Mouse (Mus musculus): Measurements from ENCODE around the gene Cd2bp2. TPM values are rescaled to one million over a fixed set of nuclear protein-coding genes. Genes with fewer than 3 reads are reported as not detected.

Gene Cd2bp2
- polyA plus RNA-seq, 1 experiment = 67.2 TPM

DNA sequence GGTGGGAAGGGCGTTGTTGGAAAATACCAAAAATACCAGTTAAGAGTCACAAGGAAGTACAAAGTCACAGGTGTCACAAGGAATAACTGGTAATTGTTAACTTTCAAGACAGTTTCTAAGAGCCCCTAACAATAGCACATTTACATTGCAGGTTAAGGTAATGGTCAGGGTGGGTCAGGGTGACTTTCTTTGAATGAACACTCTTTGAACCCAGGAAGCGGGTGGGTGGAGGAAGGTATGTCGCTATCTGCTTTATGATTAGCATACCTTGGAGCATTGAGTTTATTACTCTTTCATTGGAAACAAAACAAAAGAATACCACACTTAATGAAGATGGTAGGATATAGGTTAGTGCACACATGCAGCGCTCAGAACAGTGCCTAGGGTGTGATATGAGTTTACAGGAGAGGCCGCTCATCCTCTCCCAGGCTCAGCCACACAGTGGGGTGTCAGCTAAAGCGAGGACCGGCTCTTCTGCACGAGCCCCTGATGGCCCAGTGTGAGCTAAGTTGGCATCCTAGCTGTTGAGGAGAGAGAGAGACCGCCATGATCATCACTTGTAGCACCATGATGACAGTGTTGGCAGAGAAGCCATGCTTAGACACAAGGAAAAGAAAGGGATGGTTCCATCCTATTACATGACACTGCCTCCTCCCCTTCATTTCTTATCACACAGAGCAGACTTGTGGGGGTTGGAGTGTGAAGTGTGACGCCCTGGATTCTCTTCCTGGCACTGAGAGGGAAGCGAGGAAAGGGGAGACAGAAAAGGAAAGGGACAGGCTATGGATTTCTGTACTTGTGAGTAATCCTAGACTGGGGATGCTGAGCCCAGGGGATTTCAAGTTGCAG lies 29.5 kb upstream of the Cd2bp2 start:
- H3K27me3 ChIP-seq (ENCODE audit: control insufficient read depth, insufficient read depth, low read length) = no peaks in the 10 kb centered on the region
- no peak overlapping the region for H3K27ac ChIP-seq (ENCODE audit: control insufficient read depth, insufficient read depth, low read length)
- DNase-seq = no peak
- H3K4me1 ChIP-seq (replicated peaks; ENCODE audit: control insufficient read depth, insufficient read depth, low read length) = peaks cover 16% of the 10 kb centered on the region
- H3K4me3 ChIP-seq (ENCODE audit: control insufficient read depth, insufficient read depth, low read length) = no peak overlapping the region
- TF ChIP-seq POLR2A (IDR thresholded peaks at IDR 0.05; ENCODE audit: control insufficient read depth, extremely low read depth, insufficient read depth, low read length, poor library complexity) (no peak), CTCF (IDR thresholded peaks at IDR 0.05; ENCODE audit: borderline replicate concordance, control insufficient read depth, extremely low read depth, insufficient read depth, low read length, poor library complexity) (no peak)
- WGBS = 96% methylated on average over 11 of the region's 11 CpGs
- 0 out of 2 replicates have a peak, but pooled peaks cover 5% of the 10 kb centered on the region for H3K36me3 ChIP-seq (ENCODE audit: control insufficient read depth, insufficient read depth, low read length)

DNA sequence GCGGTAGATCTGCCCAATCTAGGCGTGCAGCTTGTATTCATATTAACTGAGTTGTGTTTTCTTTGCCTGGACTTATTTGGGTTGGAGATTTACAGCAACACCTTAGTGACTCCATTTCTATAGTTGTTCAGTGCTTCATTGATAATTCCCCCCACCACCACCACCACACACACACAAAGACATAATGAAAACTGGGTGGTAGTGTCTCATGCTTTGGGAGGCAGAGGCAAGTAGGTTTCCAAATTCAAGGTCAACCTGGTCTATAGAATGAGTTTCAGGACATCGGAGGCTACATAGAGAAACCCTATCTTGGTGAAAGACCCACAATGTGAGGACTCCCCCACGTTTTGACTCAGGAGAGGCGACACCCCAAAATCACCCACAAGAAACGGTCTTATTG lies 28.8 kb upstream of the Cd2bp2 start:
- H3K4me1 ChIP-seq (replicated peaks; ENCODE audit: control insufficient read depth, insufficient read depth, low read length) = peaks cover 13% of the 10 kb centered on the region
- H3K27me3 ChIP-seq (ENCODE audit: control insufficient read depth, insufficient read depth, low read length) = no peaks in the 10 kb centered on the region
- whole genome bisulfite sequencing = 93% methylated on average over 6 of the region's 6 CpGs

DNA sequence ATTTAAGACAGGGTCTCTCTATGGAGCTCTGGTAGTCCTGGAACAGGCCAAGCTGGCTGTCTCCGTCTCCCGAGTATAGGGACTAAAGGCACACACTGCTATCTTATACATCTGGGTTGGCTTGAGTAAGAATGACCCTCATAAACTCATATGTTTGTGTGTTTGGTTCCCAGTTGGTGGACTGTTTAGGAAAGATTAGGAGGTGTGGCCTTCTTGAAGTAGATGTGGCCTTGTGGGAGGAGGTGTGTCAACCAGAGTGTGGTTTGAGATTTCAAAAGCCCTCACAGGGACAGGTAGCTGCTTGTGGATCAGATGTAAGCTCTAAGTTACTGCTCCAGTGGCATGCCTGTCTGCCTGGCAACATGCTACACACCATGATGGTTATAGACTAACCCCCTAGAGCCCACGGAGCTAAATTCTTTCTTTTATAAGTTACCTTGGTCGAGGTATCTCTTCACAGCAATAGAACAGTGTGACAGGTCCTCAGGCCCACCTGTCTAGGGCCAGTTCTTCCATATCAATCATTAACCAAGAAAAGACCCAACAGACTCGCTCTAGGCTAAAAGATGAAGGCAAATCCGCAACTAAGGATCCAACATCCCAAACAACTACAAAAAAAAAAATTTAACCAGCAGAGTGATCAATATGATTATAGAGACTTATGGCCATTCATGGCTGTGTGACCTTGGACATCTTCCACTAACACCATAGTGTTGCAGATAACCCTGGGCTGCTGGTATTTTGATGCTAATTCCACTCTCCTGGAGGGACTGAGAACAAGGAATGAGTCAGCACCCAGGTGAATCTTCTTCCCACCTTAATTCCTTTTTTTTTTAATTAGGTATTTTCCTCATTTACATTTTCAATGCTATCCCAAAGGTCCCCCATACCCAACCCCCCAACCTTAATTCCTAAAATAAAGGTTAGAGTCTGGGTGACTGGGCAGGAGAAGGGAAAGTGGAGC lies 27.9 kb upstream of the Cd2bp2 start:
- no peak overlapping the region for H3K27ac ChIP-seq (ENCODE audit: control insufficient read depth, insufficient read depth, low read length)
- H3K4me3 ChIP-seq (ENCODE audit: control insufficient read depth, insufficient read depth, low read length) = no peak overlapping the region
- peaks cover 17% of the 10 kb centered on the region for H3K4me1 ChIP-seq (replicated peaks; ENCODE audit: control insufficient read depth, insufficient read depth, low read length)
- H3K36me3 ChIP-seq (ENCODE audit: control insufficient read depth, insufficient read depth, low read length) = no peaks in the 10 kb centered on the region
- no peaks in the 10 kb centered on the region for H3K27me3 ChIP-seq (ENCODE audit: control insufficient read depth, insufficient read depth, low read length)
- WGBS = 94% methylated on average over 6 of the region's 6 CpGs
- no peak for DNase-seq
- TF ChIP-seq POLR2A (IDR thresholded peaks at IDR 0.05; ENCODE audit: control insufficient read depth, extremely low read depth, insufficient read depth, low read length, poor library complexity) = no peak
- no peak for TF ChIP-seq CTCF (IDR thresholded peaks at IDR 0.05; ENCODE audit: borderline replicate concordance, control insufficient read depth, extremely low read depth, insufficient read depth, low read length, poor library complexity)

More for the DNA sequence above, 28.8 kb upstream of the Cd2bp2 start:
- TF ChIP-seq CTCF (IDR thresholded peaks at IDR 0.05; ENCODE audit: borderline replicate concordance, control insufficient read depth, extremely low read depth, insufficient read depth, low read length, poor library complexity) = no peak
- TF ChIP-seq POLR2A (IDR thresholded peaks at IDR 0.05; ENCODE audit: control insufficient read depth, extremely low read depth, insufficient read depth, low read length, poor library complexity) = no peak
- H3K4me3 ChIP-seq (ENCODE audit: control insufficient read depth, insufficient read depth, low read length) = no peak overlapping the region
- H3K27ac ChIP-seq (ENCODE audit: control insufficient read depth, insufficient read depth, low read length) = no peak overlapping the region
- no peak for DNase-seq
- 0 out of 2 replicates have a peak, but pooled peaks cover 5% of the 10 kb centered on the region for H3K36me3 ChIP-seq (ENCODE audit: control insufficient read depth, insufficient read depth, low read length)

DNA sequence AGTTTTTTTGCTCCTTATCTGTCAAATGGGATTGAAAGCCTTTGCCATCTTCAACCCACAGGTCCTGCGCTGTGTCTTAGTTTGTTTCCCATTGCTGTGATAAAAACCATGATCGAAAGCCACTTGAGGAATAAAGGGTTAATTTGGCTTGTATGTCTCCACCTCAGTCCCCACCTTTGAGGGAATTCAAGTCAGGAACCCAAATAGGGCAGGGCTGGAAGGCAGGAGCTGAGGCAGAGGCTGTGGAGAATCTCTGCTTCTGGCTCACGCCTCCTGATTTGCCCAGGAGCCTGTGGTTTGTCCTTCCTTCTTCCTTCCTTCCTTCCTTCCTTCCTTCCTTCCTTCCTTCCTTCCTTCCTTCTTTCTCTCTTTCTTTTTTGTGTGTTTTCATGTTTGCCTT lies 27.3 kb upstream of the Cd2bp2 start:
- 100% methylated on average over 3 of the region's 3 CpGs for WGBS
- DNase-seq = no peak

DNA sequence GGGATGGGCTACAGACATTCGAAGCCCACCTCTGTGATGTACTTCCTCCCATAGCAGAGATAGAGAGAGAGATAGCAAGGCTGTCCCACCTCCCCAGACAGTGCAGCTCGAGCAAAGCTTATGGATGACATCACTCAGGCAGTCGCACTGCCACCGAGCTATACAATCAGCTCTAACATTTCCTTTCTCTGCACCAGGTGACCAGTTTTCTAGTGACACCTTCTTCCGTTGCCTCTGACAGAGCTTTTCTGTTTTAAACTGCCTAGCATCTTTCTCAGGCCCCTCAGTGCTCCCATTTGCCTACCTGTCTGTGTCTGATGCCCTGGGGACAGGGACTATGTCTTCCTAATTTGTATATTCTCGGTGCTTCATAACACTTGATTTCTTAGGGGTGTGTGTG lies 24.6 kb upstream of the Cd2bp2 start:
- no peak overlapping the region for H3K4me3 ChIP-seq (ENCODE audit: control insufficient read depth, insufficient read depth, low read length)
- H3K4me1 ChIP-seq (replicated peaks; ENCODE audit: control insufficient read depth, insufficient read depth, low read length) = peaks cover 36% of the 10 kb centered on the region
- WGBS = 42% methylated on average over 6 of the region's 6 CpGs

More for the DNA sequence above, 27.3 kb upstream of the Cd2bp2 start:
- H3K4me1 ChIP-seq (replicated peaks; ENCODE audit: control insufficient read depth, insufficient read depth, low read length) = peaks cover 20% of the 10 kb centered on the region
- no peaks in the 10 kb centered on the region for H3K27me3 ChIP-seq (ENCODE audit: control insufficient read depth, insufficient read depth, low read length)
- no peak for TF ChIP-seq CTCF (IDR thresholded peaks at IDR 0.05; ENCODE audit: borderline replicate concordance, control insufficient read depth, extremely low read depth, insufficient read depth, low read length, poor library complexity)
- TF ChIP-seq POLR2A (IDR thresholded peaks at IDR 0.05; ENCODE audit: control insufficient read depth, extremely low read depth, insufficient read depth, low read length, poor library complexity) = no peak
- H3K4me3 ChIP-seq (ENCODE audit: control insufficient read depth, insufficient read depth, low read length) = no peak overlapping the region
- no peak overlapping the region for H3K27ac ChIP-seq (ENCODE audit: control insufficient read depth, insufficient read depth, low read length)
- H3K36me3 ChIP-seq (ENCODE audit: control insufficient read depth, insufficient read depth, low read length) = no peaks in the 10 kb centered on the region

DNA sequence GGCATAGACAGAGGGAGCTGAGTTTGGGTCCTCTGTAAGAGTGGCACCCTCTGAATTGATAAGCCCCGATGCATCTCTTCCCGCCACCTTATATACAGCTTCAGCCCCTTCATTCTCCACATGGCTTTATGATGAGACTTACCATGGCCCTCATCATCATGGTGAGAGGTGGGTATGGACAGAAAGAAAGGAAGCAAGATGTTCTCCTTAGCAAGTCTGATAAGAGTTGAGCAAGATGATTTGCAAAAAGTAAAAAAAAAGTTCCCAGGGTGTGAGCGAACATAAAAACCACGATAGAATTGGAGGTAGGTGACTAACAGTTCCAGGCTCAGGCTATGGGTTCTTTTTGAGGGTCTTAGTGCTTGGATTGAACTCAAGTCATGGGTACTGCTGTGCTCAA lies 22.8 kb upstream of the Cd2bp2 start:
- Histone ChIP-seq H3K4me1 (replicated peaks; ENCODE audit: control insufficient read depth, insufficient read depth, low read length) (peaks cover 49% of the 10 kb centered on the region), H3K36me3 (ENCODE audit: control insufficient read depth, insufficient read depth, low read length) (peaks cover 14% of the 10 kb centered on the region), H3K4me3 (ENCODE audit: control insufficient read depth, insufficient read depth, low read length) (peak overlapping the region; percentile 30), H3K27me3 (ENCODE audit: control insufficient read depth, insufficient read depth, low read length) (no peaks in the 10 kb centered on the region), H3K27ac (ENCODE audit: control insufficient read depth, insufficient read depth, low read length) (peak overlapping the region; percentile 97)
- 20% methylated on average over 4 of the region's 4 CpGs for WGBS
- no peak for DNase-seq
- TF ChIP-seq CTCF (IDR thresholded peaks at IDR 0.05; ENCODE audit: borderline replicate concordance, control insufficient read depth, extremely low read depth, insufficient read depth, low read length, poor library complexity) = no peak
- no peak for TF ChIP-seq POLR2A (IDR thresholded peaks at IDR 0.05; ENCODE audit: control insufficient read depth, extremely low read depth, insufficient read depth, low read length, poor library complexity)

More for the DNA sequence above, 24.6 kb upstream of the Cd2bp2 start:
- no peak for DNase-seq
- TF ChIP-seq CTCF (IDR thresholded peaks at IDR 0.05; ENCODE audit: borderline replicate concordance, control insufficient read depth, extremely low read depth, insufficient read depth, low read length, poor library complexity) (no peak), POLR2A (IDR thresholded peaks at IDR 0.05; ENCODE audit: control insufficient read depth, extremely low read depth, insufficient read depth, low read length, poor library complexity) (no peak)
- H3K27me3 ChIP-seq (ENCODE audit: control insufficient read depth, insufficient read depth, low read length) = no peaks in the 10 kb centered on the region
- peak overlapping the region; percentile 53 for H3K27ac ChIP-seq (ENCODE audit: control insufficient read depth, insufficient read depth, low read length)
- H3K36me3 ChIP-seq (ENCODE audit: control insufficient read depth, insufficient read depth, low read length) = no peaks in the 10 kb centered on the region; the same call in 1 of the 2 replicates

Data from thymus, adult 2 months (tissue).